Mouse (Mus musculus) adrenal gland, postnatal 14 days (tissue): Measurements from ENCODE around the gene Xiap. TPM values are rescaled to one million over a fixed set of nuclear protein-coding genes. Genes with fewer than 3 reads are reported as not detected.

Experiments used
- total RNA-seq: library from RNA; stranded (reverse); gene quantifications from 2 replicates; pipeline ENCODE4 v1.2.3, GENCODE M21; 2021

Xiap gene
- total RNA-seq, 1 experiment from 2014 or later = 60.3 TPM

Other genes starting within 250 kb of the Xiap start
- 74.2 and 85.3 TPM in 2 replicates for gene Thoc2, start 139.0 kb upstream of the Xiap start, total RNA-seq
- gene Stag2, start 89.6 kb downstream of the Xiap start, total RNA-seq = 79.0 and 86.5 TPM in 2 replicates